Mouse (Mus musculus) heart, postnatal 10 days (tissue): ENCODE measurements around the gene Tpt1. TPM values are rescaled to one million over a fixed set of nuclear protein-coding genes. Genes with fewer than 3 reads are reported as not detected.
A peak's percentile ranks its signal among the peaks of the same experiment; 100 is the strongest.
"Not testable (repeated sequence)": the region's sequence is repeated elsewhere in the genome, so short reads cannot be mapped to it uniquely, and the experiment has no call there.

Source experiments
- DNase-seq, 2 experiments: peaks; one replicate each; pipeline ENCODE4 v3.0.0; 2021
- intact Hi-C: fragments of 180-260 bp; cut with DNase I; formaldehyde crosslinking; loops from one replicate; pipeline ENCODE4 v1.15.1; 2025
- total RNA-seq, 2 experiments: library from RNA; stranded (reverse); gene quantifications; 2 replicates each; pipeline ENCODE4 v1.2.3; 2021

Gene Tpt1
- total RNA-seq, 2 experiments from 2014 or later = 3,104 to 3,215 TPM

DNA sequence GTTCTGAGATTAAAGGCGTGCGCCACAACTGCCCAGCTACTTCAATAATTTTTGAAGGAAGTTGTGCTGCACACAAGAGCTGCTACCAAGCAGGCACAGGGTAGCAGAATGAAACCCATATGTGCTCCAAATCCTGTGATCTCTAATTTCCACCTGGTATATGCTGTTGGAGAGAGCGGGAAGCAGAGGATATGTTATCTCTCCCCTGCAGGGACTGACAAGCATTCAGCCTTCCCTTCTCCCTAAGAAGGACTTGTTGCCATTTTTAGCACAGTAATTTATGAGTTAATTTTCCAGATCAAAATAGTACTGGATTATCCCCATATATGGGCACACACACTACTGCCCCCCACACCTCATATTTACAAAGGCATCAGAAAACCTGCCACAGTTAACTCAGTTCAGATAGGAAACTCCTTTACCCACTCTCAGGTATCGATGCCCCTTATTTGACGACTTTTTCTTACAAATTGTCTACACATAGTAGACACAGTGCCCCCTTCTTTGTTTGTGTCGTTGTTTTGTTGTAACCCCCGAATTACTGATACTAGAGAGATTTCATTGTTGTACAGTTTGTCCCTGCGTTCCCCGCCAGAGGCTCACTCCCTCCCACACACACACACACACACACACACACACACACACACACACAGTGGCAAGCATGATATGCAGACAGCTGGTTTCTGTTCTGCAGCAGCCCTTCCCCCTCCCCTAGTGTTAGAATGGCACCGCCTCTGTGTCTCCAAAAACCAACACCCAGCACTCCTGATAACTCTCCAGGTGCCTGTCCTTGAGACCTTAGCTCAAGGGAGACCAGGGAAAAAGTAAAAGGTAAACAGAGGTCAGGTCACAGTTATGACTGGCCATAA is 7.6 kb upstream of the Tpt1 start:
- peak; percentile 76 to 85 for DNase-seq
- intact Hi-C loops = no loop called here

DNA sequence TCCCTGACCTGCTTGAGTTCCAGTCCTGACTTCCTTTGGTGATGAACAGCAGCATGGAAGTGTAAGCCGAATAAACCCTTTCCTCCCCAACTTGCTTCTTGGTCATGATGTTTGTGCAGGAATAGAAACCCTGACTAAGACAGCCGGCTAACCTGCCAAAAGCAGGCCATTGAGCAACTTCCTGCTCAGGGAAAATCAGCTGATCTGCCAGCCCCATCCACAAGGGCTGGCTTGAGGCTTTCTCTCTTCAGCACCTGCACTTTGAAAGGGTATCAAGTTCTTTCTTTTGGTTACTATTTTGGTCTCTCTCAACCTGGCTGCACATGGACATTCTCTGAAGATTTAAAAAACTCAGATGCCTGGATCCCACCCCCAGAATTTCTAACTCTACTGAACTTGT is 3.1 kb upstream of the Tpt1 start:
- peak; percentile 38 to 40 for DNase-seq
- intact Hi-C loops = not testable (repeated sequence)

DNA sequence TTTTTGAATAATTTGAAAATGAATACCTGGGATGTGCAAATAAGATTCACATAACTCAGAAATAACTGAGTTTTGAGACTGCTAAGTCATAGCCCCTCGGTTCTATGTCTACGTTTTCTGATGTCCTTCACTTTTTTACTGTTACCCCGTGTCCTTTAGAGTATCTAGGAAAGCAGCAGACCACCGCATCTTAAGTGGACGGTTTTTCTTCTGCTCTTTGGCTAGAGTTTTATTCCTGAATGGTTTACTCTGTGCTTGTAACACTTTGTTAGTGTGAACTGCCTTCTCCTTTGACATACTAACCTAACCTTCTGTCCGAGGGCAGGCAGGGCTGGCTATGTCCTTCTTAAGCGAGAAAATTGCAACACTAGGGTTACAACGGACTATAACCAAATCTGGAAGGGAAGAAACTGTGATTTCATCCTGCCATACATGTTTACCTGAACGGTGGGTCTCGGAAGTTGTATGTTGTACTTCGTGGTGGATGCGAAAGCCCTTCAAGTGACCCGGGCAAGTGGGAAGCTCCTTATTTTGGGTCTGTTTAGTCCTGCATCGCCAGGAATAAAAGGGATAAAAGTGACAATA is 690 bp upstream of the Tpt1 start:
- intact Hi-C loops = loop anchor here (1.0 kb wide), 1 partner anchor 9 kb away; no protein-coding TSS in a partner anchor
- no peak for DNase-seq

DNA sequence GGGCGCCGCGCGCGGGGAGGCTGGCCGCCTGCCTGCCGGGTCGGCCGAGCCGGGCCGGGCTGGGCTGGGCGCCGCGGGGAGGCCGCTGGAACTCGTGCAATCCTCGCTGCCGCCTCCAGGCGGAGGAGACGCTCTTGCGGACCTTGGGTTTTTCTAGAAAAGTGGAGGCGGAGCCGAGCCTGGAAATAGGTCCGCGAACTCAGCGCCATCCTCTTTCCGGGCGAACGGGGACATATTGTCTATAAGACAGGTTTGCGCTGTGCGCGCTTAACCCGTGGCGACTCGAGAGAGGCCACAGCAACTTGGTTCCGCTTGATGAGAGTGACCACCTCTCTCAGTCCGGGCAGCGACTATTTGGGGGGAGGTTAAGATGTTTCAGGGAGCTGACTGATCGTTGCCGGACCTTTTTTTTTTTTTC is 814 bp downstream of the Tpt1 start:
- intact Hi-C loops = loop anchor here (1.0 kb wide), 1 partner anchor 17 kb away; no protein-coding TSS in a partner anchor
- DNase-seq = peak; percentile 94

DNA sequence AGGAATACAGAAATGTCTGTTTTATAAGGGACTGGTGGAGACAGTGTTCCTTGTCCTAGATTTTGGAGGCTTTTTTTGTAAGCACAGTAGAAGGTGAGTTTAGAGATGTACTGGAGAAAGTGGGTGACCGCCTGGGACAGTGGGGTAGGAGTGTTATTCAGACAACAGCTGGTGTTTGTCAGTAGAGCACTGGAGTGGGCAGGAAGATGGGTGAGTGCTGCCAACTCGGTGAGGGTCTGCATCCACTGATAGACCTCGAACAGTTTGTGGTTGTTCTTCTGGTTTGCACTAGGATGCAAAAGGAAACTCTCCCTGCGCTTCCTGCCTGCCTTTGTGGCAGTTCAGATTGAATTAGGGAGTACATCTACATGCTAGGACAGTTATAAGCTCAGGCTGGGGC is 2.8 kb downstream of the Tpt1 start:
- DNase-seq = no peak
- intact Hi-C loops = no loop called here

DNA sequence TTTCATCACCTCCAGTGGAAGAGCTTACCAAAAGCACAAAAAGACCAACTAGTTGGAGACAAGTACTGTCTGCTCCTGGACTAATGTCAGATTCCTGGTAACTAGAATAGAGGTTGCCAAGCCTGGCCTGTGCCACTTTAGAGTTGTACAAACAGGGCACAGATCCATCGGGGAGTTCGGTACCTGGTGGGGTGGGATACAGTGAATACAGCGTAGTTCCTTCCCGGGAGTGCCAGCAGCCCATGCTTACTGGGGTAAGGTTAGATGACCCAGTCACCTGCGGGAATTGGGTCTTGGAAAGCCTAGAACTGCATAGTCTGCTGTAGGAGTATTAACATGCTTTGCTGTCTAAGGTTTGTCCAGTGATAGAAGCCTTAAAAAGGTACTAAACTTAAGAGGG is 3.6 kb downstream of the Tpt1 start:
- DNase-seq = no peak
- intact Hi-C loops = no loop called here

DNA sequence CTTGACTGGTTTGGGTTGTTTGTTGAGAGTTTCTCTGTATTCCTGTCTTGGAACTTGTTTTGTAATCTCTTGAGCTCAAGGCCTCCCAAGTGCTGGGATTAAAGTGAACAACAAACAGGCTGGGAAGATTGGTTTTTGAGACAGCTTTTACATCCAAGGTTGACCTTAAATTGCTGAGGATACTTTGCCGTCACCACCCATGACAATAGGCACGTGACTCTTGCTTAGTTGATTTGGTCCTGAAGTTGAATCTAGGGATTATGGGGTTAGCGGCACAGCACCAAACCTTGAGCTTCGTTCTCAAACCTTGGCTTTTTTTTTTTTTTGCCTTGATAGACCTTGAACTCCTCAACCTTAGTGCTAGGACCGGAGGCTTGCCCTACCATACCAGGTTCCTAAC is 4.3 kb downstream of the Tpt1 start:
- no peak for DNase-seq
- intact Hi-C loops = no loop called here

DNA sequence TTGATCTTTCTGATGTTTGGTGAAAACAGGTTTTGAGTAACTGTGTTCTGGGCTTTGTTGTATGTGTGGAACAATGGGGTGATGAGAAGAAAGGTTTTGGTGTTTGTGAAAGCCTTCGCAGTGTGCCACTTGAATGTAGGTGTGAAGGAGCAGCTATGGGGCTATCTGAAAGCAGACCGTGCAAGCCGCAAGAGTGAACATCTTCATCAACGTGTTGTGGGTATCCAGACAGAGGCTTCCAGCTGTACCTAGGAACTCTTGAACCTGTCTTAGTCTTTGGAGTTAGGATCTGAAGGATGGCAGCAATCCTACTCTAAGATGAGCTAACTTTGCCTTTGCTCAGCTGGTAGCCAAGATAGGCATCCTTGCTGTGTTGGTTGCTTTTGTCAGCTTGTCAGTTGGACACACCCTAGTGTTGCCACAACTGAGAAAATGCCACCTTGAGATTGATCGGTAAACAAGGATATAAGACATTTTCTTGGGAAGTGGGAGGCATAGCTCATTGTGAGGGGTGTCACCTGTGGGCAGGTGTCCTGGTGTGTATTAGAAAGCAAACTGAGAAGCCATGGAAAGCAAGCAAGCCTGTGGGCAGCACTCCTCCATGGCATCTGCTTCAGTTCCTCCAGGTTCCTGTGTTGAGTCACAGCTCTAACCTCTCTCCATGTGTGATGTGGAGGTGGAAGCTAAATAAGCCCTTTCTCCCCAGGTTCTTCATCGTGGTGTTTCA is 5.1 kb downstream of the Tpt1 start:
- intact Hi-C loops = no loop called here
- no peak for DNase-seq

DNA sequence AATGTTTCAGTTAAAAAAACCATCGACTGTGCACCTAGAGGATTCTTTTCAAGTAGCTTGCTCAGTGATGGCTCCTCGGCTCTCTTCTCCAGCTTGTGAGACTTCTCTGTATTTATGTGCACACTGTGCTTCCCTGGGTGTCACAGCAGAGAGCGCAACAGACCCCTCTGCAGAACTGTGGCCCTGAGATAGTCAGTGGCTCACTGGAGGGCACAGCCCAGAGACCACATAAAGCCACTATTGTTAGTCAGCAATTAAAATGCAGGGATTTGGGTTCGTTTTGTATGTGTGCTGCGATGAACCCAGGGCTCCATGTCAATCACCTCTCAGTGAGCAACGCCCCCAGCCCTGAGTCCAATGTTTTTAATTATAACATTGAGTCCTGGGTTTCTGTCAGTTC is 5.9 kb downstream of the Tpt1 start:
- intact Hi-C loops = no loop called here
- no peak for DNase-seq

DNA sequence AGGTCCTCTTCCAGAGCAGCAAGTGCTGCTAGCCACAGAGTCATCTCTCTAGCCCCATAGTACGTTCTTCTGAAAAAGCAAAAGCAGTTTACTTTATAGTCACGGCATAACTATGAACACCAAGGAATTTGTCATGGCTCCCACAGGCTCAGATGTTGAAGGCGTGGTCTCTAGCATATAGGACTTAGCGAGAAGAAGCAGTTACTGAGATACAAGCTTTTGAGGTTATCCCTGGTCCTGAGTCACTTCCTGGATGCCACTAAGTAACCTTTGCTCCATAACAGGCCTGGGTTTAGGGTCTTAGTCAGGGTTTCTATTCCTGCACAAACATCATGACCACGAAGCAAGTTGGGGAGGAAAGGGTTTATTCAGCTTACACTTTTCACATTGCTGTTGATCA is 7.1 kb downstream of the Tpt1 start:
- DNase-seq = no peak
- intact Hi-C loops = no loop called here

DNA sequence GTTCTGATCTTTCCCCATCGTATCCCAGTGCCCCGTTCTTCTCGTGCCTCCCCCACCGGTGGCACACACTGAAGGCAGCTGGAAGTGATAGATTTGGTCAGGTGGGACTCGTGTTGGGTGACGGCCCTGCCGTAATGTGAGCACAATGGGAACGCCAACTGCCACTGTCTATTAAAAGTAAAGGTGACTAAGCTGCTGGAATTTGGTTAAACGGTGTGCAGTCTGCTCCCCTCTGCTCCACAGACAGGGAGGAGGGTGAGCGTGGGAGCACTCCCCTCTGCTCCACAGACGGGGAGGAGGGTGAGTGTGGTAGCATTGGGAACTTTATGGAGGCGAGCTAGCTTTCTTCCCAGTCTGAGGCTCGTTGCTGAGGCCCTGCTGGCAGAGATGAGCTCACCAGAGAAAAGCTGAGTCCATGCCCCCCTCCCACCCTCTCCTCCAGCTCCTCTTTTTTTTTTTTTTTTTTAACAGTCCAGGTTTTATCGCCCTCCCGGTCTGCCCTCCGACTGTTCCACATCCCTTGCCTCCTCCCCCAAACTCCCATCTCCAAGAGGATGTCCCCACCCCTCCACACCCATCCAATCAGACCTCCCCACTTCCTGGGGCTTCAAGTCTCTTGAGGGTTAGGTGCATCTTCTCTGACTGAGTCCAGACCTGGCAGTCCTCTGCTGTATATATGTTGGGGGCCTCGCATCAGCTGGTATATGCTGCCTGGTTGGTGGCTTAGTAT is 10.5 kb downstream of the Tpt1 start:
- DNase-seq = no peak
- intact Hi-C loops = no loop called here

DNA sequence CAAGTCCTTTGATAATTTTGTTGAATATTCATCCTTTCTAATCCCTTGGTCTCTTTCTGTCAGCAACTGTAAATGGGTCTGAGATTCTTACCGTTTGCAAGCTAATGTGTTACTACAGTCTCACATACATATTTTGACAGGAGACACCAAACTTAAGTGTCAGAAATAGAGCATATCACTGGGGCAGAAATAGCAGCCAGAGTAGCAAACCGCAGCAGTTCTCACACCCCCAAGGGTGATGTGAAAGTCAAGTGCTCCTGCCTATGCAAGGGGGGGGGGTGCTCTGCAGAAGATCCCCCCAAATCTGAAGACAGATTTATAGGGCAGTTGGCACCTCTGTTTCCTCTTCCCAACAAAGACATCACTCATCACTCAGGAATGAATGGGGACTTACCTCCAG is 13.3 kb downstream of the Tpt1 start:
- intact Hi-C loops = no loop called here
- DNase-seq = no peak

DNA sequence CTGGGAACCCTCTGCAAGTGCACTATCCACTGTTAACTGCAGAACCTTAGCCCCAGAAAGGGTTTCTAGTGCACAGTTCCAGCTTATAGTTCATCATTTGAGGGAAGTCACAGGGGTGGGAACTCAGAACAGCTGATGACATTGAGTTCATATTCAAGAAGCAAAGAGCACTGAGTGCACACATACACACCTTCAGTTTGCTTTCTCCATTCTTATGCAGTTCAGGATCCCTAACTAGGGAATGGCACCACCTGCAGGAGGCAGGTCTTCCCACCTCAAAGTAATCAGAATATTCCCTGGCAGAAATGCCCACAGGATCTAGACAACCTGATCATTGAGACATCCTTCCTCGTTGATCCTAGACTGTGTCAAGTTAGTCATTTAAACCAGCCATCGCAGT is 14.7 kb downstream of the Tpt1 start:
- DNase-seq = no peak
- intact Hi-C loops = no loop called here

DNA sequence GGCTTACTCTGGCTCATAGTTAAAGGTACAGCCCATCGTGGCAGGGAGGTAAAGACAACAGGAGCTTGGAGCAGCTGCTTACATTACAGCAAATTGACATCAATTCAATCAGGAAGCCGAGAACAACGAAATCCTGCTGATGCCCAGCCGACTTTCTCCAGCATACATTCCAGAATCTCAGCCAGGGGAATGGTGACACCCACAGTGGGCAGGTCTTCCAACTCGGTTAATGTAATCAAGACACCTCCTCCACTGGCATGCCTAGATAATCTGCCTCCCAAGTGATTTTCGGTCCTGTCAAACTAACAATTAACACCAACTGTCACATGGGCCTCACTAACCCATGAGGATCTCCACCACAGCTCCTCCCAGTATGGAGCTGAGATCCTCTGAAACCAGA is 17.8 kb downstream of the Tpt1 start:
- DNase-seq = no peak
- intact Hi-C loops = loop anchor here (1.0 kb wide), 1 partner anchor 17 kb away; the partner anchor contains the start of gene Tpt1

DNA sequence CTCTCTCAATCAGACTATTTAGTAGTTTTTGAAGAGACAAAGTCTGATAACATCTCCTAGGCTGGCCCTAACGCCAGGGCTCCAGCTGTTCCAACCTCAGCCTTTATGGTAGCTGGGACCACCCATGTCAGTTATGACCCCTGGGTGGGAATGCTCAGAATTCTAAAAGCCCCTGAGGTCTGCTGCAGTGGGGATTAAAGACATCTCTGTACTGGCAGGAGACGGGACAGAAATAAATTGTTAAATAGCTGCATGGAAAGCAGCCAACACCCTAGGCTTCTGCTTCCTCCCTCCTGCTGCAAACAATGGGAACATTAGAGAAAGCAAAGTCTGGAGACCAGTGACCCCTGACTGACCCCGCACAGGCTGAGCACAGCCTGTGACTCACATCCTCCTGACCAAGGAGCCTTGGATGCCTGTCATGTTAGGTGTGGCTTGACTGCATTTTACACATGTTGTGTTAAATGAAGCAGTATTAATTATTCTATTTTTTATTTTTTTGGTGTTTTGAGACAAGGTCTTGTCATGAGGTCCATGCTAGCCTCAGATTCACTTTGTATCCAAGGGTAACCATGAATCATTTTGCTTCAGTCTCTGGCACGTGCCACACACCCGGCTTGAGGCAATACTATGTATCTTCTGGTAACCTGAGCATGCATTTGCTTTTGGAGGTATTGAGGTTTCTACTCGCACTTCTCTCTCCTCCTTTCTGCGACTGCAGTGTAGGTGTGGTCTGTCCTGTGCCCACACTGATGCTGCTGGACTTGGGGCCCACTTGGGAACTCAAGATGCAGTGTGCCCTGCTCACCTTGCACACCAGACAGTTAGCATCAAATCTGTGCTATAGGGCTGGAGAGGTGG is 18.9 kb downstream of the Tpt1 start:
- intact Hi-C loops = no loop called here
- peak; percentile 84 for DNase-seq

DNA sequence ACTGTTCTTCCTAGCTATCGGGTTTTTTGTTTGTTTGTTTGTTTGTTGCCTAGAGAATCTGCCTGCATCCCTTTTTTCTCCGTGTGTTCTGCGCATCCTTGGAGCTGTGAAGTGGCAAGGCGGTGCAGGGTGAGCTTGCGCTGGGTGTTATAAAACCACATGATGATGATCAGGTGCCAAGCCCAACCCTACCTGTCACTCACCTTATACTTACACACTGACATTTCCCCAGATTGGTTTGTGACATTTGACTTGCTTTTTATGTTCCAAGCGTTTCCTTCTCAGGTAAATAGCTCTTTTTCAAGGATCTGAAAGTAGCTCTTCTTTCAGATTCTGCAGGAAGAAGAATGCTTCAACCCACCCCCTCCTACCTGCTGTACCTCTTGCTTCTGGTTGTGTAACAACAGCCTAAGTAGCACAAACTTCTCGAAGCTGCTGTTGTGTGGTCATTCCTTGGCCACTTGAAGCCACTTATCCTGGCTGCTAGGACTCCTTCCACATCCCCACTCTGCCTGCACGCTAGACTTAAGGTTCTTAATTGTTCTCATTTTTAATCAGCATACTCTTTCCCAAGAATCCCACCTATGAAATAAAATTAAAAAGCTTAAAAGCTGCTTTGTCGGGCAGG is 21.9 kb downstream of the Tpt1 start:
- no peak for DNase-seq
- intact Hi-C loops = no loop called here

DNA sequence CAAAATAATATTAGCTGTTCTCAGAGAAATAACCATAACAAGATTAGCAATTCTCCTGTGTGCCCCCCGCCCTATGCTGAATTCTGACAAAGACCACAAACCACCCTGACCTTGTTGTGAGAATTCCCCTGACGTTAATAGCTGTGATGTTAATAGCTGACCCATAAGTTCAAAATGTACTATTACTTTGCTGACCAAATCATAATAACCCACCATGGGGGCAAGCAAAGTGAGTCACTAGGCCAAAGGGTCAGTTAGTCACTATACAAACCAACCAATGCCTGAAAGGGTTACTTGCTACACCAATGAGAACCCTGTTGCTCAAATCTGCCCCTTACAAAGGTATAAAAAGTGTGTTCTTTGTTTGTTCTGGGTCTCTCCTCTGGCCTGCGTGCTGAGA is 23.1 kb downstream of the Tpt1 start:
- intact Hi-C loops, DNase-seq: not testable (repeated sequence)

DNA sequence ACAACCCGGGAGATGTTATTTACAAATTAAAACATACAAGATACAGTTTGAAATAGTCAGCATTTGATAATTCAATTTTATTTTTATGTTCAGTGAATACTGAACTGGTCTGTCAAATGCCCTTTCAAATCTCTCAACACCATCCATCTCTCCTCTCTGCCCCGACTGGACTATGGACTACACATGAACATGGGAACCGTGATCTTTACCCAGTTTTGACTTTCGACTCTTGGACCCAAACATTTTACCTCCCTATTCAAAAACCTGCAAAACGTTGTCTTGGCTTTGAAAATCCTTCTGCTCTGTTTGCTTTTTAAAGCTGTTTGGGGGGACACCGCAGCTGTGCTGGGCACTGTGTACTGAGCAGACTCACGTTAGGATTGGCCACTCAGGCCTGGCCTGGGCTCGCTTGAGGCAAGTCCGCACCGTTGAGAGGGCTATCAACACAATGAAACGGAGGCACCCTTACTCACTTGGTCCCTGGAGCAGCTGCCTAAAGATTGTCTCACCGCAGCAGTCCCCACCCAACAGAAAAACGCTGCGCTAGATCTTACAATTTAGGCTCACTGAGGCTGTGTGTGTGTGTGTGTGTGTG is 25.0 kb downstream of the Tpt1 start:
- intact Hi-C loops = no loop called here
- DNase-seq = no peak

DNA sequence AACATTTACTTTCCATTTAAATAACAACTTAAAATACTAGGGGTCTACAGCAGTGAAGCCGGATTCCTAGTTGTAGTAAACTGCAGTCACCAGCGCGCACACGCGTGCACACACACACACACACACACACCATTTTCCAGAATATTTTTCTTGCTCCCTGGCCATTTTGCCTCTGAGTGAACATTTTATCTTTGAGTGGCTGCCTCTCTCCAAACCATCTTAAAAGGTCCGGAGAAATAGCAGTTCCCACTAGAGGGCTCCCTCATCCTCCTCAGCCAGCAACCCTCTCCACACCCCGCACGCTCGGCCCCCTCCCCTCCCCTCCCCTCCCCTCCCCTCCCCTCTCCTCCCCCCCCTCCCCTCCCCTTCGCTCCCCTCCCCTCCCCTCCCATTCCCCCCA is 25.7 kb downstream of the Tpt1 start:
- peak; percentile 51 to 63 for DNase-seq
- intact Hi-C loops = no loop called here
